Mouse (Mus musculus): Measurements from ENCODE around the gene Sp3. TPM values are rescaled to one million over a fixed set of nuclear protein-coding genes. Genes with fewer than 3 reads are reported as not detected.
A peak's percentile ranks its signal among the peaks of the same experiment; 100 is the strongest.

Gene Sp3
- total RNA-seq, 1 experiment = 60.6 TPM

DNA sequence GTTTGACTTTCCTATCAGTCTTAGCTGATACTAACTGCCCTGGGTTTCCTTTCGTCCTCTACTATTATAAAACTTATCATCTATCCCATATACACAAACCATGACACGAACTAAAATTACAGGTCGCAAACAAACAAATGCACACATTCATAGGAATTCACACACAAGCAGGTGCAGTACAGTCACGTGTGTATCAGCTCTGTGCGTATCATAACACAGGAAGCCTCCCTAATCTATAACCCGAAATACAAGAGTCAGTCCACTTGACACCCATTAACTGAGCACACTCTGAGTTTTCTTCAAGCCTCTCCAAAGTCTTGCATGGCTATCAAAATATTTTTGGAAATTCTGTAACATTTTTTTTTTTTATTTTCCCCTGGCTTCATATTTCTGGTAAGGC is 22.2 kb upstream of the Sp3 start:
- no peak for DNase-seq (ENCODE audit: low read depth, low spot score)
- Histone ChIP-seq H3K4me1 (ENCODE audit: control insufficient read depth in 2 of 2, insufficient read depth in 2 of 2, low read length in 2 of 2, poor library complexity in 1 of 2) (peaks cover 3 to 19% of the 10 kb centered on the region in 2 experiments; a peak in 2 of 4 replicates), H3K36me3 (ENCODE audit: control insufficient read depth, insufficient read depth, low read length, poor library complexity, severe bottlenecking) (no peaks in the 10 kb centered on the region), H3K27ac (ENCODE audit: insufficient read depth, low read depth, low read length, poor library complexity, severe bottlenecking) (no peak overlapping the region), H3K9me3 (ENCODE audit: control insufficient read depth, insufficient read depth, low read depth, low read length) (no peaks in the 10 kb centered on the region), H3K4me3 (ENCODE audit: insufficient read depth in 1 of 2, low read depth in 1 of 2, low read length in 2 of 2, poor library complexity in 1 of 2, severe bottlenecking in 1 of 2) (no peak overlapping the region), H3K9ac (ENCODE audit: insufficient read depth, low read depth, low read length, poor library complexity, severe bottlenecking) (no peak overlapping the region)
- in situ Hi-C loops (cut with MboI; ENCODE audit: low sequenced_read_pairs in 2 of 2, unreplicated experiment in 2 of 2) = no loop called here
- no peak for TF ChIP-seq HCFC1 (IDR thresholded peaks at IDR 0.05; ENCODE audit: borderline replicate concordance, insufficient read depth, low read length)
- TF ChIP-seq MAFK (IDR thresholded peaks at IDR 0.05; ENCODE audit: insufficient read depth, low read depth, low read length) = no peak
- no peak for TF ChIP-seq CHD2 (IDR thresholded peaks at IDR 0.05; ENCODE audit: low read depth, low read length)
- TF ChIP-seq ZC3H11A (IDR thresholded peaks at IDR 0.05; ENCODE audit: borderline replicate concordance, low read depth, low read length) = no peak
- TF ChIP-seq ZNF384 (IDR thresholded peaks at IDR 0.05; ENCODE audit: low read depth, low read length) = no peak

DNA sequence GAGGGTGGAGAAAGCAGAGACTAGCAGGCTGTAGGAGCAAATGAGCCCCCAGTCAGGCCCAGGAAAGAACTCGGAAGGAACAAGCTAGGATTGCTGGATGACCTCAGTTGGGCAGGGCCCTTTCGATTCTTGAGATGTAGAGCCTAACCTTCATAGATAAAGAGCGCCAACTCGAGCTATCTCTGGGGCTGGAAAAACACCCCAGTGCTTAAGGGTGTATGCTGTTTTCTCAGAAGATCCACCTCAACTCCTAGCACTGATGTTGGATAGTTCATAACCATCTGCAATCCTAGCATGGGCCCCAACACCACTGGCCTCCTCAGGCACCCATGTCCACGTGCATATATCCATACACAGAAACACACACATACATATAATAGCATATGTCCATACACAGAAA is 21.7 kb upstream of the Sp3 start:
- no peak for DNase-seq (ENCODE audit: low read depth, low spot score)
- in situ Hi-C loops (cut with MboI; ENCODE audit: low sequenced_read_pairs in 2 of 2, unreplicated experiment in 2 of 2) = no loop called here
- Histone ChIP-seq H3K27ac (ENCODE audit: insufficient read depth, low read depth, low read length, poor library complexity, severe bottlenecking) (no peak overlapping the region), H3K4me1 (ENCODE audit: control insufficient read depth in 2 of 2, insufficient read depth in 2 of 2, low read length in 2 of 2, poor library complexity in 1 of 2) (peaks cover 4 to 19% of the 10 kb centered on the region in 2 experiments; a peak in 3 of 4 replicates), H3K9me3 (ENCODE audit: control insufficient read depth, insufficient read depth, low read depth, low read length) (no peaks in the 10 kb centered on the region), H3K9ac (ENCODE audit: insufficient read depth, low read depth, low read length, poor library complexity, severe bottlenecking) (no peak overlapping the region), H3K4me3 (ENCODE audit: insufficient read depth in 1 of 2, low read depth in 1 of 2, low read length in 2 of 2, poor library complexity in 1 of 2, severe bottlenecking in 1 of 2) (no peak overlapping the region), H3K36me3 (ENCODE audit: control insufficient read depth, insufficient read depth, low read length, poor library complexity, severe bottlenecking) (no peaks in the 10 kb centered on the region)
- no peak for TF ChIP-seq CHD2 (IDR thresholded peaks at IDR 0.05; ENCODE audit: low read depth, low read length)
- no peak for TF ChIP-seq ZC3H11A (IDR thresholded peaks at IDR 0.05; ENCODE audit: borderline replicate concordance, low read depth, low read length)
- TF ChIP-seq MAFK (IDR thresholded peaks at IDR 0.05; ENCODE audit: insufficient read depth, low read depth, low read length) = no peak
- no peak for TF ChIP-seq ZNF384 (IDR thresholded peaks at IDR 0.05; ENCODE audit: low read depth, low read length)
- TF ChIP-seq HCFC1 (IDR thresholded peaks at IDR 0.05; ENCODE audit: borderline replicate concordance, insufficient read depth, low read length) = no peak

DNA sequence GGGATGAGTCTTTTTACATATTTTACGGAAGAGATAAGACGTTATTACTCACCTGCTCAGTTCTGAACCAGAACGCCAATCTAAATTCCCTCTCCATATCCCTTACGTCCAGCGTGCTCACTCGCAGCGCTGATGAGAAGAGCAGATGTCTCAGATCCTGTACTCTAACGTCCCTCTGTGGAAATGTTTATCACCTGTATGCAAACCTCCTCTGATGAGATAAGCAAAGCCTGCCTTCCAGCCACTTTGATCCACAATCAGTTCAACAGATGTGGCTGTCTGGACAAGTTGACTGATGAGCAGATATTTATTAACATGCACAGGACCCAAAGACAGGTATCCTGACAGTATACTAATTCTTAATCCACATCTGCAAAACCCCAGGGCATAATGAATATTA is 19.9 kb upstream of the Sp3 start:
- Histone ChIP-seq H3K9me3 (ENCODE audit: control insufficient read depth, insufficient read depth, low read depth, low read length) (no peaks in the 10 kb centered on the region), H3K9ac (ENCODE audit: insufficient read depth, low read depth, low read length, poor library complexity, severe bottlenecking) (no peak overlapping the region), H3K27ac (ENCODE audit: insufficient read depth, low read depth, low read length, poor library complexity, severe bottlenecking) (no peak overlapping the region), H3K4me1 (ENCODE audit: control insufficient read depth in 2 of 2, insufficient read depth in 2 of 2, low read length in 2 of 2, poor library complexity in 1 of 2) (peaks cover 10 to 18% of the 10 kb centered on the region in 2 experiments), H3K36me3 (ENCODE audit: control insufficient read depth, insufficient read depth, low read length, poor library complexity, severe bottlenecking) (no peaks in the 10 kb centered on the region), H3K4me3 (ENCODE audit: insufficient read depth in 1 of 2, low read depth in 1 of 2, low read length in 2 of 2, poor library complexity in 1 of 2, severe bottlenecking in 1 of 2) (no peak overlapping the region)
- in situ Hi-C loops (cut with MboI; ENCODE audit: low sequenced_read_pairs in 2 of 2, unreplicated experiment in 2 of 2) = no loop called here
- TF ChIP-seq CHD2 (IDR thresholded peaks at IDR 0.05; ENCODE audit: low read depth, low read length) = no peak
- no peak for TF ChIP-seq HCFC1 (IDR thresholded peaks at IDR 0.05; ENCODE audit: borderline replicate concordance, insufficient read depth, low read length)
- TF ChIP-seq ZNF384 (IDR thresholded peaks at IDR 0.05; ENCODE audit: low read depth, low read length) = no peak
- TF ChIP-seq MAFK (IDR thresholded peaks at IDR 0.05; ENCODE audit: insufficient read depth, low read depth, low read length) = no peak
- no peak for TF ChIP-seq ZC3H11A (IDR thresholded peaks at IDR 0.05; ENCODE audit: borderline replicate concordance, low read depth, low read length)
- no peak for DNase-seq (ENCODE audit: low read depth, low spot score)

DNA sequence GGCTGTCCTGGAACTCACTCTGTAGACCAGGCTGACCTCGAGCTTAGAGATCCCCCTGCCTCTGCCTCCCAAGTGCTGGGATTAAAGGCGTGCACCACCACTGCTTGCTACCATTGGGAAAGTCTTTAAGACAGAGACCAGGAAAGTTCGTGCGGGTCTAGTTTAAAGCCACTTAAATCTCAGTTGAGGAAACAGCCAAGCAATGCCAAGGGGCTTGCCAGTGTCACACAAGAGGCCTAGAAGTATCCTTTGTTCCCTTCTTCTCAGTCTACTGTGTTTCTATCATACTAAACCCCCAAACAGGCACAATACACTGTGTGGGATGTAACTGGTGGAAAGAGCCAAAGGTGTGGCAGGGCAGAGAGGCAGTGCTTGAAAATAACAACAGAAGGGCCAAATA is 17.3 kb upstream of the Sp3 start:
- in situ Hi-C loops (cut with MboI; ENCODE audit: low sequenced_read_pairs in 2 of 2, unreplicated experiment in 2 of 2) = no loop called here
- no peak for TF ChIP-seq ZC3H11A (IDR thresholded peaks at IDR 0.05; ENCODE audit: borderline replicate concordance, low read depth, low read length)
- TF ChIP-seq MAFK (IDR thresholded peaks at IDR 0.05; ENCODE audit: insufficient read depth, low read depth, low read length) = no peak
- TF ChIP-seq HCFC1 (IDR thresholded peaks at IDR 0.05; ENCODE audit: borderline replicate concordance, insufficient read depth, low read length) = no peak
- TF ChIP-seq CHD2 (IDR thresholded peaks at IDR 0.05; ENCODE audit: low read depth, low read length) = no peak
- no peak for TF ChIP-seq ZNF384 (IDR thresholded peaks at IDR 0.05; ENCODE audit: low read depth, low read length)
- Histone ChIP-seq H3K36me3 (ENCODE audit: control insufficient read depth, insufficient read depth, low read length, poor library complexity, severe bottlenecking) (no peaks in the 10 kb centered on the region), H3K4me1 (ENCODE audit: control insufficient read depth in 2 of 2, insufficient read depth in 2 of 2, low read length in 2 of 2, poor library complexity in 1 of 2) (peaks cover 7 to 8% of the 10 kb centered on the region in 2 experiments), H3K9me3 (ENCODE audit: control insufficient read depth, insufficient read depth, low read depth, low read length) (no peaks in the 10 kb centered on the region), H3K27ac (ENCODE audit: insufficient read depth, low read depth, low read length, poor library complexity, severe bottlenecking) (peak overlapping the region; percentile 3; the same call in 1 of the 2 replicates), H3K4me3 (ENCODE audit: insufficient read depth in 1 of 2, low read depth in 1 of 2, low read length in 2 of 2, poor library complexity in 1 of 2, severe bottlenecking in 1 of 2) (no peak overlapping the region), H3K9ac (ENCODE audit: insufficient read depth, low read depth, low read length, poor library complexity, severe bottlenecking) (peak overlapping the region; percentile 26; the same call in 1 of the 2 replicates)
- DNase-seq (ENCODE audit: low read depth, low spot score) = no peak
